Mouse (Mus musculus): ENCODE measurements at regions not wholly inside any gene's neighbourhood (a gene's known extent, or its start where the extent isn't known, plus 50 kb on each side); places are given as distances from the start of the nearest gene placed in this dataset.

GRCm38 (mm10) chr11:112979413-112979812 is 197.4 kb downstream of the Sox9 start:
- no peak for DNase-seq (ENCODE audit: low spot score in 2 of 2)

- DNase-seq (ENCODE audit: low spot score in 2 of 2), result no peak
These were observed 200.3 kb downstream of the Sox9 start for GRCm38 (mm10) chr11:112982165-112982801.

GRCm38 (mm10) chr11:112982802-112983591 is 201.0 kb downstream of the Sox9 start:
- DNase-seq (ENCODE audit: low spot score in 2 of 2), result no peak

- DNase-seq (ENCODE audit: low spot score in 2 of 2), result no peak
These were observed 204.1 kb downstream of the Sox9 start for GRCm38 (mm10) chr11:112986029-112986573.

GRCm38 (mm10) chr11:112987782-112988181 is 205.8 kb downstream of the Sox9 start:
- no peak for DNase-seq (ENCODE audit: low spot score in 2 of 2)

DNA sequence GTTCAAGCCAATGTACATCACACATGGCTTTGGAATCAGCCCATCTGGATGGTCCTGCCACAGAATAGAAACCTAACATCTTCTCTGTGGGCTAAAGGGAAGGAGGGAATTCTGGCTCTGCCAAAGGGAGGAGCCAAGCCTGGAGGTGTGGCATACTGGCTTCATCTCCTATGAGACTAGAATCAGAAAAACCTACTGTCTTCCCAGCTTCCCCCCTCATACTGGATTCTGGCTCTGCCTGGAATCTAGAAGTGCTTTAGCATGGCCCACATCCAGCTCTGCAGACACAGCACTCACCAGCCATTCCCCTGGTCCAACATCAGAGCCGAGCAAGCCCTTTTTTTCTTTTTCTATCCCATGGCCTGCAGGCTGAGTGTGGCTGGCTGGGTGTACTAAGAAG is 206.9 kb downstream of the Sox9 start:
- no peak for DNase-seq (ENCODE audit: low spot score in 2 of 2)

- DNase-seq (ENCODE audit: low spot score in 2 of 2), result no peak
These were observed 208.0 kb downstream of the Sox9 start for GRCm38 (mm10) chr11:112989981-112990512.

- no peak for DNase-seq (ENCODE audit: low spot score in 2 of 2)
These were observed 208.7 kb downstream of the Sox9 start for GRCm38 (mm10) chr11:112990751-112991150.

GRCm38 (mm10) chr11:112991862-112992261 is 209.8 kb downstream of the Sox9 start:
- DNase-seq (ENCODE audit: low spot score in 2 of 2), result no peak

GRCm38 (mm10) chr11:112998777-112999583 is 217.0 kb downstream of the Sox9 start:
- no peak for DNase-seq (ENCODE audit: low spot score in 2 of 2)

DNA sequence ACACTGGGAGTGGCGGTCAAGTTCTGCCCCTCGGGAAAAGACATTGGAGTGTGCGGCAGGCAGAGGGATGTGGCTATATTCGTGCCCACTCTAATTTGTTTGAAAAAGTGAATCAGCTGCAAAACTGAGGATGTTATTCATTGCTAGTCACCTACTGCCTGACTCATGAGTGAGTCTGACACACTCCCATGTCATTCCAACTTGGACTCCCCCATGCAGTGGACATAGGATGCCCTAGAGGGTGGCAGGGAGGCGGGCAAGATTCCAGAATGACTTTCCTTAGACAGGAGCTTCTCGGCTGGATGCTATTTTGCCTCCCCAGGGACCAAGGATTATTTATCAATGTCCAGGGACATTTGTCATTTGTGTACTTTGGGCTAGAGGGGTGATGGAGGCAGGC is 219.0 kb downstream of the Sox9 start:
- DNase-seq (ENCODE audit: low spot score in 2 of 2), result no peak

GRCm38 (mm10) chr11:113005895-113006294 is 223.9 kb downstream of the Sox9 start:
- no peak for DNase-seq (ENCODE audit: low spot score in 2 of 2)

DNA sequence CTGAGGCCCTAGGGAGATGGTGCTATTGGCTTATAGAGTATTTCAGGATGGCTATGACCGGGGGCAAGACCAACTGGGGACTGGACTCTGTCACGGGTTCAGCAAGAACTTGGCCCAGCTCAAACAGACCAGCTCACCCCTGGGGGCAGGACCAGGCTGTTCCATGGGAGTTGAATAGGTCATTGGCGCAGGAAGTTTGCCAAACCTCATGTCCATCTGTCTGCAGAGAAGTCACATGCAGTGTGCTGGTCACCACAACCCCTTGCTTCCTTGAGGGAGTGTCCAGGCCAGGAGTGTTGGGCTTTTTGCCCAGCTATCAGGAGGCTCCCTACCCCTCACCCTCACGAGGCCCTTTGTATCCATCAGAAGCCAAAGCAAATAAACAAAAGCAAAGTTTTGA is 226.5 kb downstream of the Sox9 start:
- DNase-seq (ENCODE audit: low spot score in 2 of 2), result no peak

GRCm38 (mm10) chr11:113009376-113009775 is 227.4 kb downstream of the Sox9 start:
- DNase-seq (ENCODE audit: low spot score in 2 of 2), result no peak

DNA sequence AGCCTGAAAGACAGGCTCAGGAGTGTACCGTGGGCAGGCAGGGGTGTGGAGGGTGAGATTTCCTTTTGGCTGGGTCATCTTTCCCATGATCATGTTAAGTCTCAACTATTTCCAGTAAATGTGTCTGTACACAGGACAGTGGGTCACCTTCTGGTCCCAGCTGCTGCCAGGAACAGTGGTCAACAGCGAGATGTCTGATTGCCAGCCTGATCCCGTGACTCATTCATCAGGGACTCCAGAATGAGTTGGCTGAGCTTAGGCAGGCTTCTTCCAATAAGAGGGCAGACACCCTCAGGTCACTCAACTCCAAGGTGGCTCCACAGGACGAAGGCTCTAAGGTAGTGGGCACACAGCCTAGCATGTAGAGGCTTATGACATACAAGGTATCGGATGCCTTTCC is 228.9 kb downstream of the Sox9 start:
- DNase-seq (ENCODE audit: low spot score in 2 of 2), result peak in 1 of 2 experiments; percentile 15

DNA sequence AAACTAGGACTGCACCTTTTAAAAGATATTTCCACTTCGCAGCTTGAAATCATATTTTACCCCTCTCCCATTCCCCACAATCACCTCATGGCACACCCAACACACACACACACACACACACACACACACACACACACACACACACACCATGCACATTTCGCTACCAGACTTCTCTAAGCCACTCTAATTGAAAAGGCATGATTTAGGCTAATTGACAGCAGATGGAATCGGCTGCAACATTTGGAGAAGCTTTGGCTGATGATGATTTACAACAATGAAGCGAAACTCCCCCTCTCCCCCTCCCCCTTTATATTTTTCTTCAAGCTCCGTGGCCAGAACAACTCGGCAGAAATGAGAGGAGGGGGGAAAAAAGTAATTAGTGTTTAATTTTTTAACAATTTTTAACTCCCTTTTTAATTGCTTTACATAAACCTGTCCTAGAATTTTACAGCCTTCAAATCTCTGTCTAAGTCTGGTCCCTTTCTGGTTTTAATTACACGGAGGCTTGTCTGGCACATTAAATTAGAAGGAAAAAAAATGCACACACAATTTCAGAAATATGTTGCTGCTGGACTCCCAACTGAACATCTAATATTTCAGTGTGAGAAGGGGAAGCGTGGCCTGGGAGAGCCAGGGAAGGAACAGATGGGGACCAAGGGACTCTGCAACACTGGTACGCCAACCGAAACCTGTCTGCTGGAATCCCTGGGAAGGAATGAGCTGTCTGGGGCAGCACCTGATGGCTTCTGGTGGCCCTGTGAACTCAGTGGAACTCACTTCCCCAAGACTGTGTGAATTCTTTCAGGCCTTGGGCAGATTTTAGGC is 232.4 kb downstream of the Sox9 start:
- no peak for DNase-seq (ENCODE audit: low spot score in 2 of 2)

GRCm38 (mm10) chr11:113015686-113016304 is 233.8 kb downstream of the Sox9 start:
- no peak for DNase-seq (ENCODE audit: low spot score in 2 of 2)

DNA sequence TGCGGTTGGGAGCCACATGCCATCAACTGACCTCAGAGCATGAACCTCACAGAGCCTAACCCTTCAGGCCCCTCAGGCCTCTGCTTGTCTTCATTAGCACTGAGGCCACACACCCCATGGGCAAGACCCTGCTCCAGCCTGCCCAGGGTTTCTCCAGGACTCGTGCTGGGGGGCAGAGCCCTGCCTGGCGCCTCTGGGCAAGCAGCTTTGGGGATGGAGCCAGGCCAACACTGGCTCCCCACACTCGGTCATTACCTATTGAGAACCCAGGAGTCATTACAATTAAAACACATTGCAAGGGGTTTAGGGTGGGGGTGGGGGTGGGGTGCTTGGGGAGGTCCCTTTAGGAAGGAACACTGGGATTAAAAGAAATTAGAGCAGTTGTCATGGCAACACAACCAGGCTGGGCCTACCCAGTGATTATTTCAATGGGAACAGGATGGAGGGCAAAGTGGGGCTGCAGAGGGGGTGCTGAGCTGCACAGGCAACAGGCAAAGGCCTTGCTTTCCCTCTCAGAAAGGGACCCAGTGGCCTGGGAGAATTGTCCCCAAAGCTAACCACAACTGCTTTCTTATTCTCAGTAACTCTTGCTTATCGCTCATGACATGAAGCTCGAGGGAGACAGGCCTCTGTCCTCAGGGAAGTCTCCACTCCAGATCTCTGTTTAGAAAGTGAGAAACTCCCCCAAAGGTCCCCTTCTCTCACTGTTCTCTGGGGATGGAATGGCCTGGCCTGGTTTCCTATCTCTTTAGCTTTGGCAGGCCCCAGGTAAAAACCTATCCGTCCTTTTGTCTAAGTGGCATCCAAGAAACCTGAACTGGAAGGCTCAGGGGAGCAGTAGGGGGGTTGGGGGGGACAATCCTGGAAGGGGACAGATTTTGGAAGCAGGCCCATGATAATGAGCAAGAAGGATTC is 235.0 kb downstream of the Sox9 start:
- DNase-seq (ENCODE audit: low spot score in 2 of 2), result no peak

GRCm38 (mm10) chr11:113021533-113021932 is 239.5 kb downstream of the Sox9 start:
- no peak for DNase-seq (ENCODE audit: low spot score in 2 of 2)
